ENCODE assay signal across 8 mouse cellular contexts in genomic region chr7:143464811-143465560, GRCm38 (mm10). TPM values are rescaled to one million over a fixed set of nuclear protein-coding genes. Genes with fewer than 3 reads are reported as not detected.
DNase-seq lines count a peak whose midpoint lies in the region; ATAC-seq and TF ChIP-seq lines count a peak whose summit lies in the region.

No protein-coding gene starts in this region.

- TF ChIP-seq POLR2A in testis, adult 2 months (IDR thresholded peaks at IDR 0.05; ENCODE audit: control insufficient read depth, low read depth, low read length) = no peak

- 32% methylated on average over 53 of the region's 56 CpGs for WGBS in embryonic facial prominence, embryonic 11.5 days
- WGBS in limb, embryonic 12.5 days = 17% methylated on average over 56 of the region's 56 CpGs
- WGBS in midbrain, embryonic 12.5 days = 21% methylated on average over 55 of the region's 56 CpGs

- peaks cover 27% of the 10 kb centered on the region for H3K4me1 ChIP-seq in megakaryocyte, embryonic 14.5 days
- no peaks in the 10 kb centered on the region; the same call in none of the 2 replicates for H3K4me1 ChIP-seq in embryonic facial prominence, embryonic 11.5 days (ENCODE audit: control insufficient read depth, insufficient read depth, low read length)
- peaks cover 60% of the 10 kb centered on the region for H3K4me1 ChIP-seq in limb, embryonic 12.5 days (replicated peaks)
- H3K4me1 ChIP-seq in midbrain, embryonic 12.5 days = peaks cover 38% of the 10 kb centered on the region
- peaks cover 34% of the 10 kb centered on the region for H3K4me1 ChIP-seq in testis, adult 2 months (ENCODE audit: control insufficient read depth, insufficient read depth, low read length)

- H3K27ac ChIP-seq in embryonic facial prominence, embryonic 11.5 days (replicated peaks; ENCODE audit: low read depth, low read length) = peak overlapping the region; percentile 38; the same call in 1 of the 2 replicates
- peak overlapping the region; percentile 91 for H3K27ac ChIP-seq in limb, embryonic 12.5 days
- no peak overlapping the region for H3K27ac ChIP-seq in midbrain, embryonic 12.5 days (replicated peaks)
- H3K27ac ChIP-seq in testis, adult 2 months (ENCODE audit: control insufficient read depth, insufficient read depth, low read depth, low read length) = no peak overlapping the region

- peak overlapping the region; percentile 64 for H3K4me3 ChIP-seq in megakaryocyte, embryonic 14.5 days (replicated peaks)
- peak overlapping the region; percentile 7 for H3K4me3 ChIP-seq in embryonic facial prominence, embryonic 11.5 days (ENCODE audit: low read depth, low read length)
- H3K4me3 ChIP-seq in limb, embryonic 12.5 days (replicated peaks) = peak overlapping the region; percentile 30
- H3K4me3 ChIP-seq in midbrain, embryonic 12.5 days = peak overlapping the region; percentile 32
- peak overlapping the region; percentile 78 for H3K4me3 ChIP-seq in testis, adult 2 months (ENCODE audit: control insufficient read depth, low read depth, low read length)

- H3K9ac ChIP-seq in embryonic facial prominence, embryonic 11.5 days (replicated peaks; ENCODE audit: low read length) = peak overlapping the region; percentile 39
- H3K9ac ChIP-seq in limb, embryonic 12.5 days (replicated peaks) = peak overlapping the region; percentile 52; the same call in 1 of the 2 replicates
- H3K9ac ChIP-seq in midbrain, embryonic 12.5 days (replicated peaks) = peak overlapping the region; percentile 31; the same call in 1 of the 2 replicates

- DNase-seq in embryonic facial prominence, embryonic 11.5 days (ENCODE audit: low spot score) = peak; percentile 72
- peak; percentile 52 to 62 for DNase-seq in heart, postnatal 10 days
- DNase-seq in cerebellum, postnatal 36 days = no peak

- TF ChIP-seq CTCF in testis, adult 2 months (IDR thresholded peaks at IDR 0.05; ENCODE audit: control insufficient read depth, insufficient read depth, insufficient replicate concordance, low read depth, low read length) = no peak

- ATAC-seq in megakaryocyte, adult 5-6 weeks (ENCODE audit: poor library complexity, severe bottlenecking) = no peak
- ATAC-seq in embryonic facial prominence, embryonic 11.5 days (replicated peaks; ENCODE audit: insufficient number of reproducible peaks, low FRiP score, low TSS enrichment, low read depth) = peak; percentile 16; the same call in 1 of the 2 replicates
- peak; percentile 45 for ATAC-seq in limb, embryonic 12.5 days (ENCODE audit: insufficient number of reproducible peaks, insufficient read depth, low FRiP score, low TSS enrichment, low read depth)
- ATAC-seq in midbrain, embryonic 12.5 days (ENCODE audit: low FRiP score, low read depth) = no peak; the same call in 1 of the 2 replicates

- intact Hi-C loops in heart, postnatal 10 days (cut with DNase I) = loop anchor here (1.0 to 5.0 kb wide), 3 partner anchors 153 to 458 kb away; partner anchors contain the start of gene Tspan32

- peak overlapping the region; percentile 36 for H3K4me2 ChIP-seq in embryonic facial prominence, embryonic 11.5 days (ENCODE audit: low read depth, low read length)
- peak overlapping the region; percentile 53 for H3K4me2 ChIP-seq in limb, embryonic 12.5 days
- peak overlapping the region; percentile 62 for H3K4me2 ChIP-seq in midbrain, embryonic 12.5 days (replicated peaks)

- peaks cover 27% of the 10 kb centered on the region for H3K9me3 ChIP-seq in megakaryocyte, embryonic 14.5 days
- H3K9me3 ChIP-seq in embryonic facial prominence, embryonic 11.5 days (replicated peaks; ENCODE audit: control insufficient read depth, low read length) = peaks cover 8% of the 10 kb centered on the region
- H3K9me3 ChIP-seq in limb, embryonic 12.5 days = peaks cover 18% of the 10 kb centered on the region
- peaks cover 14% of the 10 kb centered on the region for H3K9me3 ChIP-seq in midbrain, embryonic 12.5 days

- peaks cover 91% of the 10 kb centered on the region for H3K27me3 ChIP-seq in megakaryocyte, embryonic 14.5 days (replicated peaks)
- 0 out of 2 replicates have a peak, but pooled peaks cover 2% of the 10 kb centered on the region for H3K27me3 ChIP-seq in embryonic facial prominence, embryonic 11.5 days (ENCODE audit: control insufficient read depth, insufficient read depth, low read length)
- H3K27me3 ChIP-seq in limb, embryonic 12.5 days = peaks cover 8% of the 10 kb centered on the region
- peaks cover 55% of the 10 kb centered on the region for H3K27me3 ChIP-seq in midbrain, embryonic 12.5 days
- H3K27me3 ChIP-seq in testis, adult 2 months (ENCODE audit: control insufficient read depth, insufficient read depth, low read length) = no peaks in the 10 kb centered on the region

- H3K36me3 ChIP-seq in megakaryocyte, embryonic 14.5 days (replicated peaks; ENCODE audit: low read length) = no peaks in the 10 kb centered on the region
- no peaks in the 10 kb centered on the region for H3K36me3 ChIP-seq in embryonic facial prominence, embryonic 11.5 days (replicated peaks; ENCODE audit: control insufficient read depth, insufficient read depth, low read depth, low read length)
- no peaks in the 10 kb centered on the region for H3K36me3 ChIP-seq in limb, embryonic 12.5 days
- no peaks in the 10 kb centered on the region for H3K36me3 ChIP-seq in midbrain, embryonic 12.5 days
- no peaks in the 10 kb centered on the region for H3K36me3 ChIP-seq in testis, adult 2 months (ENCODE audit: control insufficient read depth, insufficient read depth, low read length)

RNA-seq across cellular contexts. Expression of gene Cdkn1c, which starts 4.1 kb away (rescaled TPM):
- 0.66 TPM in 1 of 2 replicates, not detected in the other for polyA plus RNA-seq in megakaryocyte, embryonic 14.5 days (2012; ENCODE audit: insufficient read depth, low replicate concordance)
- total RNA-seq in megakaryocyte, adult 5-6 weeks (2015) = 1.3 and 2.3 TPM in 2 replicates
- 0.41 and 0.95 TPM in 2 replicates for total RNA-seq in megakaryocyte, adult 5-6 weeks (2017)
- 1,085 and 1,117 TPM in 2 replicates for polyA plus RNA-seq in embryonic facial prominence, embryonic 11.5 days (2014; fragmentation: Nextera tagmentation; extraction: Ambion mirVana)
- 10 to 100 TPM; 47.2 to 48.0 TPM for total RNA-seq in heart, postnatal 10 days (2021)
- polyA plus RNA-seq in limb, embryonic 12.5 days (2016; fragmentation: Nextera tagmentation; extraction: Ambion mirVana) = 1,371 and 1,459 TPM in 2 replicates
- 875 and 1,070 TPM in 2 replicates for polyA plus RNA-seq in midbrain, embryonic 12.5 days (2016; fragmentation: Nextera tagmentation; extraction: Ambion mirVana)
- polyA plus RNA-seq in testis, adult 2 months (2012; rRNA removed) = 41.7 and 45.9 TPM in 2 replicates

RNA-seq across cellular contexts. Expression of gene Slc22a18, which starts 8.6 kb away (rescaled TPM):
- 0.32 TPM in 1 of 2 replicates, not detected in the other for polyA plus RNA-seq in megakaryocyte, embryonic 14.5 days (2012; ENCODE audit: insufficient read depth, low replicate concordance)
- 1.2 and 1.3 TPM in 2 replicates for total RNA-seq in megakaryocyte, adult 5-6 weeks (2015)
- 0.94 and 1.7 TPM in 2 replicates for total RNA-seq in megakaryocyte, adult 5-6 weeks (2017)
- 0.58 and 1.0 TPM in 2 replicates for polyA plus RNA-seq in embryonic facial prominence, embryonic 11.5 days (2014; fragmentation: Nextera tagmentation; extraction: Ambion mirVana)
- under 1 TPM; 0.43 to 0.50 TPM for total RNA-seq in heart, postnatal 10 days (2021)
- 1.3 and 1.4 TPM in 2 replicates for polyA plus RNA-seq in limb, embryonic 12.5 days (2016; fragmentation: Nextera tagmentation; extraction: Ambion mirVana)
- 0.38 and 0.48 TPM in 2 replicates for polyA plus RNA-seq in midbrain, embryonic 12.5 days (2016; fragmentation: Nextera tagmentation; extraction: Ambion mirVana)
- 38.0 and 41.9 TPM in 2 replicates for polyA plus RNA-seq in testis, adult 2 months (2012; rRNA removed)

RNA-seq across cellular contexts. Expression of gene Phlda2, which starts 38.0 kb away (rescaled TPM):
- polyA plus RNA-seq in megakaryocyte, embryonic 14.5 days (2012; ENCODE audit: insufficient read depth, low replicate concordance) = 2.3 TPM in 1 of 2 replicates, not detected in the other
- total RNA-seq in megakaryocyte, adult 5-6 weeks (2015) = not detected in 2 replicates
- not detected in 2 replicates for total RNA-seq in megakaryocyte, adult 5-6 weeks (2017)
- polyA plus RNA-seq in embryonic facial prominence, embryonic 11.5 days (2014; fragmentation: Nextera tagmentation; extraction: Ambion mirVana) = 2.8 and 2.9 TPM in 2 replicates
- total RNA-seq in heart, postnatal 10 days (2021) = not detected
- 13.8 and 19.2 TPM in 2 replicates for polyA plus RNA-seq in limb, embryonic 12.5 days (2016; fragmentation: Nextera tagmentation; extraction: Ambion mirVana)
- polyA plus RNA-seq in midbrain, embryonic 12.5 days (2016; fragmentation: Nextera tagmentation; extraction: Ambion mirVana) = 1.4 and 1.5 TPM in 2 replicates
- polyA plus RNA-seq in testis, adult 2 months (2012; rRNA removed) = 0.35 and 0.40 TPM in 2 replicates

Comparison
In these comparisons a context has a peak if more than half of its experiments do, and no peak if none do; other contexts are left out.
1. H3K4me3 ChIP-seq: peak in every context shown above with its lines; median percentile 78 in testis, adult 2 months; 64 in megakaryocyte, embryonic 14.5 days; 32 in midbrain, embryonic 12.5 days; 30 in limb, embryonic 12.5 days; 7 in embryonic facial prominence, embryonic 11.5 days.
2. ATAC-seq: peak in embryonic facial prominence, embryonic 11.5 days (single experiment) and limb, embryonic 12.5 days (single experiment); none in megakaryocyte, adult 5-6 weeks (single experiment) and midbrain, embryonic 12.5 days (single experiment).
3. DNase-seq: peak in embryonic facial prominence, embryonic 11.5 days (single experiment) and heart, postnatal 10 days (2 of 2); none in cerebellum, postnatal 36 days (0 of 2).
4. H3K27ac ChIP-seq: peak in embryonic facial prominence, embryonic 11.5 days (single experiment) and limb, embryonic 12.5 days (single experiment); none in midbrain, embryonic 12.5 days (single experiment) and testis, adult 2 months (single experiment).
5. RNA of gene Cdkn1c, which starts 4.1 kb away (polyA plus RNA-seq): 1,371 to 1,459 TPM in limb, embryonic 12.5 days, 1,085 to 1,117 TPM in embryonic facial prominence, embryonic 11.5 days, 875 to 1,070 TPM in midbrain, embryonic 12.5 days and 41.7 to 45.9 TPM in testis, adult 2 months; 0.66 TPM in megakaryocyte, embryonic 14.5 days; every median in the first group is over 10 times any median in the second.
6. RNA of gene Slc22a18, which starts 8.6 kb away (polyA plus RNA-seq): 38.0 to 41.9 TPM in testis, adult 2 months; 1.3 to 1.4 TPM in limb, embryonic 12.5 days, 0.58 to 1.0 TPM in embryonic facial prominence, embryonic 11.5 days, 0.38 to 0.48 TPM in midbrain, embryonic 12.5 days and 0.32 TPM in megakaryocyte, embryonic 14.5 days; every median in the first group is over 10 times any median in the second.
7. Peak in every context shown above with its lines, with median percentiles within 50 percentile points of each other: H3K4me2 ChIP-seq and H3K9ac ChIP-seq.